Mouse (Mus musculus): Measurements from ENCODE around the gene Ifnl2. TPM values are rescaled to one million over a fixed set of nuclear protein-coding genes. Genes with fewer than 3 reads are reported as not detected.

Ifnl2 gene
- polyA plus RNA-seq, 1 experiment from 2014 or later: not detected

- Histone ChIP-seq H3K36me3 (ENCODE audit: control insufficient read depth, insufficient read depth, low read length) (peaks cover 52% of the 10 kb centered on the region), H3K27ac (ENCODE audit: low read depth) (no peak overlapping the region), H3K4me1 (replicated peaks; ENCODE audit: control insufficient read depth, insufficient read depth, low read length) (no peaks in the 10 kb centered on the region), H3K4me2 (ENCODE audit: low read length) (no peak overlapping the region), H3K9me3 (ENCODE audit: control insufficient read depth, low read length) (no peaks in the 10 kb centered on the region), H3K4me3 (ENCODE audit: low read depth, low read length) (no peak overlapping the region), H3K9ac (ENCODE audit: low read length) (no peak overlapping the region), H3K27me3 (replicated peaks; ENCODE audit: control insufficient read depth, insufficient read depth, low read length) (no peaks in the 10 kb centered on the region)
- no peak for DNase-seq (ENCODE audit: low spot score)
- no peak for ATAC-seq (replicated peaks; ENCODE audit: low FRiP score, low TSS enrichment, low read depth)
- 100% methylated on average over 4 of the region's 5 CpGs for WGBS
Observed at GRCm38 (mm10) chr7:28460361-28460760, 49.9 kb downstream of the Ifnl2 start.

Other genes with a start within 250 kb of the Ifnl2 start
- 3.2 and 3.3 TPM in 2 replicates for gene Eid2, start 242.6 kb downstream of the Ifnl2 start, polyA plus RNA-seq (2014; fragmentation: Nextera tagmentation; extraction: Ambion mirVana)
- gene Eid2b, start 232.7 kb downstream of the Ifnl2 start, polyA plus RNA-seq (2014; fragmentation: Nextera tagmentation; extraction: Ambion mirVana): 9.4 and 9.5 TPM in 2 replicates
- gene Selenov, start 219.3 kb downstream of the Ifnl2 start, polyA plus RNA-seq (2014; fragmentation: Nextera tagmentation; extraction: Ambion mirVana): 0.28 TPM in 1 of 2 replicates, not detected in the other
- gene Dll3, start 208.2 kb downstream of the Ifnl2 start, polyA plus RNA-seq (2014; fragmentation: Nextera tagmentation; extraction: Ambion mirVana): 6.4 and 6.8 TPM in 2 replicates
- gene Timm50, start 198.4 kb downstream of the Ifnl2 start, polyA plus RNA-seq (2014; fragmentation: Nextera tagmentation; extraction: Ambion mirVana): 183 and 198 TPM in 2 replicates
- gene Supt5, start 171.7 kb downstream of the Ifnl2 start, polyA plus RNA-seq (2014; fragmentation: Nextera tagmentation; extraction: Ambion mirVana): 74.5 and 78.9 TPM in 2 replicates
- gene Rps16, start 159.8 kb downstream of the Ifnl2 start, polyA plus RNA-seq (2014; fragmentation: Nextera tagmentation; extraction: Ambion mirVana): 1,380 and 1,495 TPM in 2 replicates
- gene Plekhg2, start 137.9 kb downstream of the Ifnl2 start, polyA plus RNA-seq (2014; fragmentation: Nextera tagmentation; extraction: Ambion mirVana): 54.3 and 68.4 TPM in 2 replicates
- 19.0 and 21.9 TPM in 2 replicates for gene Zfp36, start 130.2 kb downstream of the Ifnl2 start, polyA plus RNA-seq (2014; fragmentation: Nextera tagmentation; extraction: Ambion mirVana)
- 53.3 and 60.2 TPM in 2 replicates for gene Med29, start 117.7 kb downstream of the Ifnl2 start, polyA plus RNA-seq (2014; fragmentation: Nextera tagmentation; extraction: Ambion mirVana)
- gene Paf1, start 117.5 kb downstream of the Ifnl2 start, polyA plus RNA-seq (2014; fragmentation: Nextera tagmentation; extraction: Ambion mirVana): 64.4 and 71.6 TPM in 2 replicates
- 12.5 and 16.9 TPM in 2 replicates for gene Gmfg, start 73.0 kb downstream of the Ifnl2 start, polyA plus RNA-seq (2014; fragmentation: Nextera tagmentation; extraction: Ambion mirVana)
- 3.6 and 4.1 TPM in 2 replicates for gene Lrfn1, start 58.5 kb downstream of the Ifnl2 start, polyA plus RNA-seq (2014; fragmentation: Nextera tagmentation; extraction: Ambion mirVana)
- gene Ifnl3, start 12.4 kb upstream of the Ifnl2 start, polyA plus RNA-seq (2014; fragmentation: Nextera tagmentation; extraction: Ambion mirVana): not detected in 2 replicates
- gene Sycn, start 30.4 kb upstream of the Ifnl2 start, polyA plus RNA-seq (2014; fragmentation: Nextera tagmentation; extraction: Ambion mirVana): 15.7 and 17.9 TPM in 2 replicates
- not detected in 2 replicates for gene Nccrp1, start 36.8 kb upstream of the Ifnl2 start, polyA plus RNA-seq (2014; fragmentation: Nextera tagmentation; extraction: Ambion mirVana)
- 26.7 and 27.7 TPM in 2 replicates for gene Samd4b, start 87.7 kb upstream of the Ifnl2 start, polyA plus RNA-seq (2014; fragmentation: Nextera tagmentation; extraction: Ambion mirVana)
- gene Pak4, start 87.7 kb upstream of the Ifnl2 start, polyA plus RNA-seq (2014; fragmentation: Nextera tagmentation; extraction: Ambion mirVana): 50.2 and 50.8 TPM in 2 replicates
- not detected in 2 replicates for gene Acp7, start 120.9 kb upstream of the Ifnl2 start, polyA plus RNA-seq (2014; fragmentation: Nextera tagmentation; extraction: Ambion mirVana)
- 2.8 and 3.8 TPM in 2 replicates for gene Fbxo27, start 182.4 kb upstream of the Ifnl2 start, polyA plus RNA-seq (2014; fragmentation: Nextera tagmentation; extraction: Ambion mirVana)
- 6.2 and 7.6 TPM in 2 replicates for gene Fbxo17, start 206.3 kb upstream of the Ifnl2 start, polyA plus RNA-seq (2014; fragmentation: Nextera tagmentation; extraction: Ambion mirVana)
- gene Mrps12, start 231.4 kb upstream of the Ifnl2 start, polyA plus RNA-seq (2014; fragmentation: Nextera tagmentation; extraction: Ambion mirVana): 152 and 157 TPM in 2 replicates
- gene Sars2, start 231.5 kb upstream of the Ifnl2 start, polyA plus RNA-seq (2014; fragmentation: Nextera tagmentation; extraction: Ambion mirVana): 27.1 and 30.2 TPM in 2 replicates
- gene Ccer2, start 245.7 kb upstream of the Ifnl2 start, polyA plus RNA-seq (2014; fragmentation: Nextera tagmentation; extraction: Ambion mirVana): not detected in 2 replicates